Comparison of ENCODE assay signal across 8 mouse cellular contexts in genomic region chr13:109902460-109902854, GRCm38 (mm10).
DNase-seq lines count a peak whose midpoint lies in the region; ATAC-seq and TF ChIP-seq lines count a peak whose summit lies in the region.
"Not testable (repeated sequence)": the region's sequence is repeated elsewhere in the genome, so short reads cannot be mapped to it uniquely, and the experiment has no call there.

No protein-coding gene starts in this region.

- H3K36me3 ChIP-seq in intestine, embryonic 14.5 days (ENCODE audit: control insufficient read depth, insufficient read depth, low read length); limb, embryonic 11.5 days (ENCODE audit: control insufficient read depth, insufficient read depth, low read length): not testable (repeated sequence)

- DNase-seq in ZHBTc4 (ENCODE audit: low read depth, low spot score), result peak; percentile 70
- DNase-seq in intestine, embryonic 14.5 days (ENCODE audit: low spot score), result peak; percentile 63
- DNase-seq in limb, embryonic 11.5 days (ENCODE audit: low spot score), result peak; percentile 61
- peak; percentile 60 for DNase-seq in mesoderm, embryonic 11.5 days (ENCODE audit: low read depth, low spot score)
- DNase-seq in right cerebral cortex, postnatal 14 days, result peak; percentile 56
- DNase-seq in urinary bladder, adult 18-20 months (ENCODE audit: low spot score in 2 of 2), result peak; percentile 9 to 51

- H3K27me3 ChIP-seq in intestine, embryonic 14.5 days (replicated peaks; ENCODE audit: control insufficient read depth, insufficient read depth, low read length); limb, embryonic 11.5 days (ENCODE audit: control insufficient read depth, insufficient read depth, low read length): not testable (repeated sequence)

- peak overlapping the region; percentile 82 for H3K4me2 ChIP-seq in intestine, embryonic 14.5 days (ENCODE audit: low read length)
- H3K4me2 ChIP-seq in limb, embryonic 11.5 days (ENCODE audit: low read depth, severe bottlenecking), result peak overlapping the region; percentile 91

- WGBS in intestine, embryonic 14.5 days, result 0% methylated on average over 28 of the region's 28 CpGs
- 0% methylated on average over 28 of the region's 28 CpGs for WGBS in limb, embryonic 11.5 days

- ATAC-seq in granulocyte monocyte progenitor cell, adult 5-6 weeks (replicated peaks; ENCODE audit: poor library complexity, severe bottlenecking), result peak; percentile 51
- ATAC-seq in intestine, embryonic 14.5 days (replicated peaks; ENCODE audit: low FRiP score, low TSS enrichment, low read depth), result peak; percentile 56
- ATAC-seq in limb, embryonic 11.5 days (ENCODE audit: insufficient number of reproducible peaks, low FRiP score, low TSS enrichment, low read depth), result peak; percentile 49; the same call in 1 of the 2 replicates

- H3K9me3 ChIP-seq in intestine, embryonic 14.5 days (ENCODE audit: control insufficient read depth, low read length); limb, embryonic 11.5 days (ENCODE audit: control insufficient read depth, low read length): not testable (repeated sequence)

- not testable (repeated sequence) for H3K4me1 ChIP-seq in cortical plate, adult 2 months (ENCODE audit: control insufficient read depth, insufficient read depth, low read length)
- H3K4me1 ChIP-seq in intestine, embryonic 14.5 days (replicated peaks; ENCODE audit: control insufficient read depth, insufficient read depth, low read length), result peaks cover 18% of the 10 kb centered on the region; the same call in 1 of the 2 replicates
- peaks cover 13% of the 10 kb centered on the region; the same call in 1 of the 2 replicates for H3K4me1 ChIP-seq in limb, embryonic 11.5 days (ENCODE audit: control insufficient read depth, insufficient read depth, low read length)

- H3K4me3 ChIP-seq in cortical plate, adult 2 months (ENCODE audit: insufficient read depth, low read length), result peak overlapping the region; percentile 85
- H3K4me3 ChIP-seq in intestine, embryonic 14.5 days (ENCODE audit: low read depth, low read length), result peak overlapping the region; percentile 66
- peak overlapping the region; percentile 49 for H3K4me3 ChIP-seq in limb, embryonic 11.5 days (ENCODE audit: low read depth, low read length)

- not testable (repeated sequence) for TF ChIP-seq POLR2A in cortical plate, adult 2 months (IDR thresholded peaks at IDR 0.05; ENCODE audit: extremely low read depth, insufficient read depth, low read length)

- not testable (repeated sequence) for TF ChIP-seq CTCF in cortical plate, adult 2 months (IDR thresholded peaks at IDR 0.05; ENCODE audit: extremely low read depth, insufficient read depth, low read length)

- H3K9ac ChIP-seq in intestine, embryonic 14.5 days (ENCODE audit: low read length), result peak overlapping the region; percentile 66
- H3K9ac ChIP-seq in limb, embryonic 11.5 days (ENCODE audit: low read length), result peak overlapping the region; percentile 74

- H3K27ac ChIP-seq in cortical plate, adult 2 months (ENCODE audit: insufficient read depth, low read length); limb, embryonic 11.5 days (replicated peaks; ENCODE audit: low read depth, low read length): not testable (repeated sequence)
- peak overlapping the region; percentile 38; the same call in 1 of the 2 replicates for H3K27ac ChIP-seq in intestine, embryonic 14.5 days (ENCODE audit: low read depth)
